Mouse (Mus musculus) gastrocnemius, adult 8-10 months (tissue): ENCODE data around the gene Crmp1. TPM values are rescaled to one million over a fixed set of nuclear protein-coding genes. Genes with fewer than 3 reads are reported as not detected.

Source experiments
- DNase-seq, 2 experiments: peaks; one replicate each; pipeline ENCODE4 v3.0.0; 2022; ENCODE audit warnings: low spot score in 2 of 2
- total RNA-seq, 4 experiments: library from RNA; stranded (reverse); gene quantifications; 2 replicates each; pipeline ENCODE4 v1.2.4; 2022

Crmp1 gene
- total RNA-seq, 4 experiments from 2014 or later = 0.17 to 0.19 TPM; not detected in 2

GRCm38 (mm10) chr5:37290983-37291382 lies 49.2 kb downstream of the Crmp1 start:
- no peak for DNase-seq

DNA sequence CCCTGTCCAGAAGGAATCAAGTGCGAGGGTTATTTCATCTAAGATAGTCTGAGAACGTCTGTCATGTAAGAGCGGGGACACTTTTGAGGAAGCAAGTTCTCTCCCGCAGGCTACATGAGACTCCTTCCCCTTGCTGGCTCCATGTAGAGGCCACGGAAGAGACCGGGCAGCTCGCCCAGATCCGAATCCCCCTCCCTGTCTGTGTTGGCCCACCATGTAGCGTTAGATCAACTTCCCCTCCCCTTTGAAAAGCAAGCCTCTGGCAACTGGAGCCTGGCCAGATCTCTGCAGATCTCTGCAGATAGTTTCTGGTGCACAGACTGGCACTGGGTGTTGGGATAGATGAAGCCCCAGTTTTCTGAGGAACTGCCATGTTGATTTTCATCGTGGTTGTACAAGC lies 55.0 kb downstream of the Crmp1 start:
- DNase-seq = no peak

DNA sequence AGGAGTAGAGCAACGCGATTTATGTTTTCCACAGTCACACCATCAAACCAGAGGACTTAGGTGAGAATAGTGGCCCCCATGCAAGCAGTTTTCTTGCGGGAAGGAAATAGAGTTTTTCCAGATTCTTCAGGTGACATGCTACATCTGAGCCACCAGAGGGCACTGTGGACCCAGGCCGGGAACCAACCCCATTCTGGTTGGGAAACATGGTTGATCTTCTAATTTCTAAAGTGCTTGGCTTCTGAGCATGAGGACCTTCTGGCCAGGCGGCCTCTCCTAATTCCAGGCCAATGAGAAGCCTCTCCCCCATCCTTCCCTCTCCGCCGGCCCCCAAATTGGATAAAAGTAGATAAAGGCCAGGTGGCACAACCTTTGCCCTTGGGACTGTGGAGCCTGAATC lies 56.6 kb downstream of the Crmp1 start:
- DNase-seq = no peak

- no peak for DNase-seq
Measured at GRCm38 (mm10) chr5:37310026-37310425, 68.3 kb downstream of the Crmp1 start.

DNA sequence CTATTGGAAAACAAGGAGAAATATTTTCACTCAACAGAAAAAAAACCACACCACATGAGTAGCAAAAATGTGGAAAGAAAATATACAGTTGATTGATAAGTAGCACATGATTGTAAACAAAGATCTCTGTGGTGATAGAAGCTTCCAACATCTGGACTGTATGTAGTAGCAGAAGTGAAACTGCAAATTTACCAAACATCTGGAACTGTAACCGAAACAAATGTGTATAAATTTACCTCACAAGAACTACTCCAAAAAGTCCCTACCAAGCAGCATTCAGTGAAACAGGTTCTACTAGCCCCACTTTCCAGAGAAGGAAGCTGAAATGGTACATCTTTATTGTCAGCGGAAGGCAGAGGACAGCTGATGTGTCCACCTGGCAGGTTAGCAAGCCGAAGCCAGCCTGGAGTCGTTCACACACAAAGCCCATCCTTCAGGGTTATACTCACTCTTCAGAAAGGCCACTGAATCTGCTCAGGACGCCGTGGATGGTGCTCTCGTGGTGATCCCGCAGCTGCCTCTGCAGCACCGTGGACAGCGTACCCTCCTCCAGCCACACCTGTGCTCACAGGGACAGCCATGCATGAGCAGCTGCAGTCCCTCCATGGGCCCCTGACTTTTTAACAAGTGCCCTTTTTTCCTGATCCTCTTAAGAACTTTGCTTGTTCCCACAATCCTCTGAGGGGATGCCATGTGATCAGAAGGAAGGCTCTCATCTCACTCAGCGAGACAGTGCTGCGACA lies 71.4 kb downstream of the Crmp1 start:
- DNase-seq = no peak

- peak; percentile 36 to 56 for DNase-seq
Measured at GRCm38 (mm10) chr5:37318715-37319114, 77.0 kb downstream of the Crmp1 start.

GRCm38 (mm10) chr5:37320174-37320573 lies 78.4 kb downstream of the Crmp1 start:
- no peak for DNase-seq

- no peak for DNase-seq
Measured at GRCm38 (mm10) chr5:37320761-37321160, 79.0 kb downstream of the Crmp1 start.

GRCm38 (mm10) chr5:37326675-37327074 lies 84.9 kb downstream of the Crmp1 start:
- DNase-seq = no peak

GRCm38 (mm10) chr5:37330449-37331132 lies 88.9 kb downstream of the Crmp1 start:
- DNase-seq = no peak

- DNase-seq = no peak
Measured at GRCm38 (mm10) chr5:37331133-37331505, 89.4 kb downstream of the Crmp1 start.

DNA sequence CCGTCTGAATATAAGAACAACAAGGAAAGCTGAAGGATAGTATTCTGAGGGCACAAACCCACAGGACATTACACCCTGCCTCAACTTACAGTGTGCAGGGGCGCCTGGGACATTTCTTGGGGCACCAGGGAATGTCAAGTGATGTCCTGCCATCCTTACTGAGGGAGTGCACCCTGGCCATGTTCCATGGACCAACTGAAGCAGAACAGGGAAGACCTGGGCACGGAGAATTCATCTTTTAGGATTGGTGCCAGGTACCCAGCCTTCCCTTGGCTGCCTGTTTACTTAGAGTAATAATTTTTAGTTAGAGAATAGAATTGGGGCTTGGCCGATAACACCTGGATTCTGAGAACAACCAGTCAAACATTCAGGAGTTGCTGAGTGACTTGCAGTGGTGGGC lies 90.3 kb downstream of the Crmp1 start:
- DNase-seq = no peak

DNA sequence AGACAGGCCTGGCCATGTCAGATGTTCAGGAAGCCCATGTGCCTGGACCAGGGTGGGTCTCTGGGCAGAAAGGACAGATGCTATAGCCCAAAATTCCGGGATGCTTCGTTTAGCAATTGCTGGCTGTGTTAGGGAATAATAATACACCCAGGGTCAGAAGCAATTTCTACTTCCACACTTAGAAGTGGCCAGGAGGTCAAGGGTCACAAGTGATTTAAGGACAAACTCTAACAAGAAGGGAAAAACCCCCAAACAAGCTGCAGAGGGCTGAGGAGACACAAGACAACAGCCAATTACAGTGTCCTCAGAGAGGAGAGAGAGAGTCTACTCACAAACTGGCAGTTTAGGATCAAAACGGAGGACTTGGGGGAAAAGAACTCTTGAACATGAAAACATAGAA lies 93.3 kb downstream of the Crmp1 start:
- DNase-seq = no peak

- DNase-seq = peak; percentile 36 to 54
Measured at GRCm38 (mm10) chr5:37336485-37337105, 94.9 kb downstream of the Crmp1 start, which contains the start of gene Evc. Gene Evc, minus strand, starts transcription at chr5:37336894.

DNA sequence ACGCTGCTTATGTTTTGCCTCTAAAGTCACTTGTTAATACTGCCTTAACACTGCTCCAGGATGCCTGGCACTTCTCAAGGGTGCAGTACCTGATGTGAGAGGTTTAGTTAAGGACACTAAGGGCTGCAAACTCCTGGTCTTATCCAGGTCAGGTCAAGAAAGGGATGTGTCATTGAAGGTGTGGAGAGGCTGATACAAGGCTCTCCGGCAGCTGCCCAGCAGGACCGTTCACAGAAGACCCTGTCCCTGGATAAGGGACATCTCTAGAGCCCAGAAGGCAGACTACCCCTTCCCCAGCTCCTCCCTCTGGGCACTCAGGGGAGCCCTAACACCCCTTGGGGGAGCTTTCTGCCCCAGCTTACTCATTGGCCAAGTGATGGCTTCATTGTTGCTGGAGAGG lies 96.0 kb downstream of the Crmp1 start:
- no peak for DNase-seq

DNA sequence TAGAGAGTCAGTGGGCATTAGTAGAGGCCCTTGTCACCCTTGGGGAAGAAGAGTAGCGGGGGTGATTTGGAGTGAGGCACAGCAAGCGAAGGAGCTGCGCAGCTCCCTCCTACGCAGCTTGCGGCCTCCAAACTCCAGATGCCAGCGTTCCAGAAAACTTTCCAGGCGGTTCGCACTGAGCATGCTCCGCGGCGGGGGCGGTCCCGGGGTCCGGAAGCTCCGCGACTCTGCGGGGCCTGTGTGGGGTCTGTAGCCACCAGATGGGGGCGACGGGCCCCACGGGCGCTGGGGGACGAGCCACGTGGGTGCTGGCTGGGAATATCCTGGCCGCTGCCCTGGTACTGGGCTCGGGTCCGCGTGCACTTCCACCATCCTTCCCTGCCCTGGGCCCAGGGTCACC lies 96.5 kb downstream of the Crmp1 start, which contains the start of gene Evc2:
Evc2 (plus strand) TSS at position 212 of the 400 bp plus-strand sequence.
- peak; percentile 16 to 51 for DNase-seq

Other genes starting within 250 kb of the Crmp1 start
- gene Gm1043, start 156.6 kb upstream of the Crmp1 start, total RNA-seq = not detected
- gene Evc, start 95.0 kb downstream of the Crmp1 start, total RNA-seq = 10 to 100 TPM; 19.5 to 21.9 (median 21.1) TPM
- 1 to 10 TPM; 7.3 to 8.5 (median 7.8) TPM for gene Evc2, start 96.6 kb downstream of the Crmp1 start, total RNA-seq